Mouse (Mus musculus) liver, postnatal 0 days (tissue): ENCODE results near the gene Ankrd22.

Experiments used
- CTCF ChIP-seq: sonication (generic); IDR thresholded peaks from 2 replicates; pipeline ENCODE4 v1.5.1; 2016; ENCODE audit warnings: antibody characterized with exemption, low read depth
- EP300 ChIP-seq: IDR thresholded peaks from 2 replicates; pipeline ENCODE4 v1.6.1; 2016; ENCODE audit warnings: antibody characterized with exemption, low read depth, mild to moderate bottlenecking

- TF ChIP-seq CTCF = no peak
- TF ChIP-seq EP300 = no peak
Observed at GRCm38 (mm10) chr19:34148421-34148820, 17.4 kb downstream of the Ankrd22 start.
